Mouse (Mus musculus): ENCODE measurements around the gene Afg3l1.
"Not testable (repeated sequence)": the region's sequence is repeated elsewhere in the genome, so short reads cannot be mapped to it uniquely, and the experiment has no call there.

Gene Afg3l1

DNA sequence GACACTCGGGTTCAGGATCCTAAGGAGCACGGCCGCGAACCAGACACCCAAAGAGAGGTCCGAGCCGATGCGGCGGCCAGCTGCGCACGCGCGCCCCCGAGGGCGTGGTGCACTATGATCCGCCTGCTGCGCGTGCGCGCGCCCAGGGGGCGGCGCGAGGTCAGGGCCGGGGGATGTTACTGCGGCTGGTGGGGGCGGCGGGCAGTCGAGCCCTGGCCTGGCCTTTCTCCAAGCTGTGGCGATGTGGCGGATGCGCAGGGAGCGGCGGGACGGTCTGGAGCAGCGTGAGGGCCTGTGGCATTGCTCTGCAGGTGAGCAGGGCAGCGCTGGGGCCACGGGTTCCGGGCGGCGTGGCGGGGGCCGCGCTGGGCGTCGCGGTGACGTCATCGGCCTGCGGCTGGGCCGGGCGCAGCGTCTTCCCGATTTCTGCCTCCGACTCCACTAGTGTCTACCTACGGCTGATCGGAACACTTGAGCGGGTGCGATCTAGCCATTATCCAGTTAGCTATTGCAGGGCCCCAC, at the start of gene Afg3l1:
TSS of gene Afg3l1 (plus strand) at position 167 of the 522 bp plus-strand sequence.
- DNase-seq = peak; percentile 91

DNA sequence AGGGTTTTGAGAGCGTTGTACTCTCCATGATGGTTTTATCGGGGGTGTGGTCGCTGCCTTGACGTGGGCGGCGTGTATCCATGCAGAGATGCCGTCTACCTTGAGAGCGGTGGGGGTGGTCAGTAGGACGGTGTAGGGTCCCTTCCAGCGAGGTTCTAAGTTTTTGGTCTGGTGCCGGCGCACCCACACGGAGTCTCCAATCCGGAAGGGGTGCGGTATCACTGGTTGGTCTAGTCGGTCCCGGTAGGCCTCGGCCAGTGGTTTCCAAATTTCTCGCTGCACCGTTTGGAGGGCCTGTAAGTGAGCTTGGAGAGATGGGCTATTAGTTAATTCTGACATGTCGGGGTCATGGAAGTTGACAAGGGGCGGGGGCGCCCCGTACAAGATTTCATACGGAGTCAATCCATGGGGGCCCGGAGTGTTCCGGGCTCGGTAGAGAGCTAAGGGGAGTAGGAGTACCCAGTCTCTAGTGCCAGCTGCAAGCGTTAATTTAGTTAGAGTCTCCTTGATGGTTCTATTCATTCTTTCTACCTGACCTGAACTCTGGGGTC, 49.3 kb upstream of the Afg3l1 start:
- no peak for DNase-seq

DNA sequence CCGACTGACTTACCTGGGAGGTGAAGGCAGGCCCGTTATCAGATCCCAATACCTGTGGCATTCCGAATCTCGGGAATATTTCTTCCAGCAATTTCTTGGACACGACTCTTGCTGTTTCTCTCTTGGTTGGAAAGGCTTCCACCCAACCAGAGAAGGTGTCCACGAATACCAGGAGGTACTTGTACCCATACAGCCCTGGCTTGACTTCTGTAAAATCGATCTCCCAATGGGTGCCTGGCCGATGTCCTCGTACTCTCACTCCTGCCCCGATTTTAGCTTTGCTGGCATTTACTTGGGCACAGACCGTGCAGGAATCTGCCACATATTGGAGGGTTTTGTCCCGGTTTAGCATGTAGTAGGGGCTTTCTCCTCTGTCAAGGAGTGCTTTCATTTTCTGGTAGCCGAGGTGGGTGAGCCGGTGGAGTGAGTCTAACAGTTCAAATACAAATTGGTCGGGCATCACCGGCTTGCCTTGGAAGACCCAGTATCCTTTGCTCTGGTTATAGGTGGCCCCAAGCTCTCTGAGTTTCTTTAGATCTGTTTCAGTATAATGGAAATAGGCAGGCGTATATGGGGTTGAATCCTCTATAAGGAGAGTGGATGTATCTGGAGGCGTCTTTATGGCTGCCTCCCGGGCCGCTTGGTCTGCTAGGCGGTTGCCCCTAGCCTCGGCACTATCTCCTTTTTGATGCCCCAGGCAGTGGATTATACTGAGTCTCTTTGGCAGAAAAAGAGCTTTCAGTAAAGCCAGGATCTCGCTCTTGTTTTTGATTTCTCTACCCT, 48.6 kb upstream of the Afg3l1 start:
- no peak for DNase-seq

DNA sequence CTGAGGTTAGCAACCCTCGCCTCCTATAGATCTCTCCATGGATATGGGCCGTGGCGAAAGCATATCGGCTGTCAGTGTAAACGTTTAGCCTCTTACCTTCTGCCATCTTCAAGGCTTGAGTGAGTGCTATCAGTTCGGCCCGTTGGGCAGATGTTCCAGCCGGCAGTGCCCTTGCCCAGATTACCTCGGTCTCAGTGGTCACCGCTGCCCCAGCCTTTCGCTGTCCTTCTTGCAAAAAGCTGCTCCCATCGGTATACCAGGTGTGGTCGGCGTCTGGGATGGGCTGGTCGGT, 48.0 kb upstream of the Afg3l1 start:
- DNase-seq = not testable (repeated sequence)

DNA sequence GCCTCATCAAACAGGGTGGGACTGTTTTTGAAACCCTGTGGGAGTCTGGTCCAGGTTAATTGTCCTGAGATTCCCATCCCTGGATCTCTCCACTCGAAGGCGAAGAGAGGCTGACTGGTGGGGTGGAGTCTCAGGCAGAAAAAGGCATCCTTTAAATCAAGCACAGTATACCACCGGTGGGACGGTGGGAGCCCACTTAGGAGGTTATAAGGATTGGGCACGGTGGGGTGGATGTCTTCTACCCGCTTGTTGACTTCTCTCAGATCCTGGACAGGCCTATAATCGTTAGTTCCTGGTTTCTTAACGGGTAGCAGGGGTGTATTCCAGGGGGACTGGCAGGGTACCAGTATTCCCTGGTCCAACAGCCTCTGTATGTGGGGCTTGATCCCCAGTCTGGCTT, 46.8 kb upstream of the Afg3l1 start:
- DNase-seq = not testable (repeated sequence)

DNA sequence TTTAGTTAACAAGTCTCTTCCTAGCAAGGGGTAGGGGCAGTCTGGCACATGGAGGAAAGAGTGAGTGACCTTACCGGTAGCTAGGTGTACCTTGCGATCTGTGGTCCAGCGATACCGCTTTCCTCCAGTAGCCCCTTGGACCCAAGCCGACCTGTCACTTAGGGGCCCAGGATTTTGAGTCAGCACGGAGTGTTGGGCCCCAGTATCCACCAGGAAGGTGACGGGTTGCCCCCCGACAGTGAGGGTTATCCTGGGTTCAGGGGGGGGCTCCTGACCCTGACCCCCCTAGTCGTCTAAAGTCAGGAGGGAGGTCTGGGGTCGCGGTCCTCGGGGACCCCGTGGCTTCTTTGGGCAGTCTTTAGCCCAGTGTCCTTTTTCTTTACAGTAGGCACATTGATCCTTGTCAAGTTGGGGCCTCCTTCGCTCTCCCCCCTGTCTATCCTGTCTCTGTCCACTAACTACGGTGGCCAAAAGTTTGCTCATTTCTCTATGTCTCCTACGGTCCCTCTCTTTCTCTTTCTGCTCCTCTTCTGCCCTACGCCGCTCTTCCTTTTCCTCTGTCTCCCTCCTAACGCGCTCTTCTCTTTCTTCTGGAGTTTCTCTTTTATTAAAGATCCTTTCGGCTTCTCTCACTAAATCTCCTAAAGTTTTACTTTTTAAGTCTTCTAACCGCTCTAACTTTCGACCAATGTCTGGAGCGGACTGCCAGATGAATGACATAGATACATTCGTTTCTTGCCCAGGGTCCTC, 45.9 kb upstream of the Afg3l1 start:
- DNase-seq = no peak

DNA sequence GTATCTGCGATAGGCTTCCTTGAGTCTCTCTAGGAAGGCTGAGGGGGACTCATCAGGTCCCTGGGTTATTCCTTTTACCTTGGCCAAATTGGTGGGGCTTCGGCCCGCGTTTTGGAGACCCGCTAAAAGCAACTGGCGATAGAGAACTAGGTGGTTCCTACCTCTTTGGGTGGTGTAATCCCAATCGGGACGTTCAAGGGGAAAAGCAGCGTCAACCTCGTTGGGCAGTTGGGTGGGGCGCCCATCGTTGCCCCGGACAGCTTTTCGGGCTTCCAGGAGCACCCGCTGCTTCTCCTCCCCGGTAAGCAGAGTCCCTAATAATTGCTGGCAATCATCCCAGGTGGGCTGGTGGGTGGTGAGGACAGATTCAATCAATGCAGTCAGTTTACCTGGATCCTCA, 45.3 kb upstream of the Afg3l1 start:
- DNase-seq = no peak

DNA sequence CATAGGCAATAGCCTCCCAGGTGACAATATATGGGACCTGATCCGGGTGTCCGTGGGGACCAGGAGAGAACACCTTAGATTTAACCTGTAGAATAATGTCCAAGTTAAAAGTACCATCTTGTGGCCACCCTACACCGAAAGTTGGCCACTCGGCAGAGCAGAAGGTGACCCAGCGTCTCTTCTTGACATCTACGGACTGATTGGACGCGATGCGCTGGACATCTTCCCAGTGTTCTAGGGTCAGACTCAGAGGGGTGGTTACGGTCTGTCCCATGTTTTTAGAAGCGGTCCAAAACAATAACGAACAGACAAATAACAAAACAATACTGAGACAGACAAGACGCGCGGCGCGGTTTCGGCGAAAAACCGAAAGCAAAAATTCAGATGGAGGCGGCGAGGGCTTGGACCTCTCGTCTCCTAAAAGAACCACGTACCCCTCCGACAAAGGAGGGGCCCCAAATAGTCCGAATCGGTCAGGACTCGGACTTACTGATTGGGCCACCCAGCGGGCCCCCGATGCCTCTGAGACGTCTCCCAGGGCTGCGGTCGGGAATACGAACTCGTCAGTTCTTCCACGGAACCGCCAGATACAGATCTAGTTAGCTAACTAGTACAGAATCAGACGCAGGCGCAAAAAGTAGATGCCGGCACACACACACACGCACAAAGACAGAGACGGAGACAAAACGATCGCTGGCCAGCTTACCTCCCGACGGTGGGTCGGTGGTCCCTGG, 44.3 kb upstream of the Afg3l1 start:
- not testable (repeated sequence) for DNase-seq

DNA sequence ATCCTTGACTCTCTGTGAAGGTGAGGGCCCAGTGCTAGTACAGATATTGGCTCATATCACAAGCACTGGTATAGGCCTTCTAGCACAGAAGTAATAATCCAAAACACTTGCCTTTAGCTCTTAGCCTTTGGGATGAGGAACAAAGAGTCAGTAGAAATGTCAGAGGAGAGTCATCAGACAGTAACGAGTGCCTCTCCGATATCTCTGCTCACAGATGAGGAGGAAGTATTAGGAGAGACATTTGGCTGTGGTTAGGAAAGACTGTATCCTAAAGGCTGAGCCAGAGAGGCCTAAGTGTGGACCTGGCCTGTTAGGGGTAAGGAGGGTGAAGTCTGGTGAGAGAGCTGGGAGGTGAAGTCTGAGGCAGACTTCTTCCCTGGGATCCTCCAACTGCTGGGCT, 35.9 kb upstream of the Afg3l1 start:
- DNase-seq = no peak

DNA sequence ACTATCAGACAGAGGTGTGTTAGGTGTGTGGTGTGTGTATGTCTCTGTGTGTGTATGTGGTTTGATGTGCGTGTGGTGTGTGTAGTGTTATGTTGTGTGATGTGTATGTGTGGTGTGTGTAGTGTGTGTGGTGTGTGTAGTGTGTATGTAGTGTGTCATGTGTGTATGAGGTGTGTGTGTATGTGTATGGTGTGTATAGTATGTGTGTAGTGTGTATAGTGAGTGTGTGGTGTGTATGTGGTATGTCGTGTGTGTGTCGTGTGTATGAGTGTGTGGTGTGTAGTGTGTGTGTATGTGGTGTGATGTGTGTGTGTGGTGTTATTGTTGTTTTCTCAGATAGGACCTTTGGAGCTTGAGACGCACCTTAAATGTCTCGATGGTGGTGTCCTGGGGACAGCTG, 35.4 kb upstream of the Afg3l1 start:
- no peak for DNase-seq

DNA sequence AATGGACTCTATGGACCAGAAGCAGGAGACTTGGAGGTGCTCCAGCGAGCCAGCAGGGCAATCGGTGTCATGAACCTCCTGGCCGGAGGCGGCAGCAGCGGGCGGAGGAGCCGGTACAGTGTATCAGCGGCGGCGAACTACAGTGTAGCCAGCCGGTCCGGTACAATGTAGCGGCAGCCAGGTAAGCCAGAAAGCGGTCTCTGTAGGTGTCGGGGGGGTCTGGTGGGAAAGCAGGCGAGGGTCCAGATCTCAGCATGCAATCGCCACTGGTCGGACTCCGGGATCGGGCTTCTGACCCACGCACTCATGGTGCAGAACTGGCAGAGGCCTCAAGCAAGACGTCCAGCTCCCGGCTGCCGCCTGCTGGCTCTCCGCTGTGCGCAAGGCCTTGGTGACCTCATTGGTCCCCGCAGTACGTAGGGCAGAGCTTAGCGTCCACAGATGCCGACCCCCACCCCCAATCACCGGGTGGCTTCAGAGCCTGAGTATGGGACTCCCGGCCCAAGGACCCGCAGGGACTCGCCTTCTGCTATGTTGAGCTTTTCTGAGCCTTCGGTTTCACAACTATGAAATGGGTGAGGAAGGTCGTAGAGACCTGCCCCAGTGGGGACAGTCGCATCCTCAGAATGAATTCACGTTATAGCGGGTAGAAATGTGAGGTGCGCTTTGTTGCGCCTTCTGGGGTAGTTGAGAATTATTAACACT, 34.7 kb upstream of the Afg3l1 start:
- peak; percentile 93 for DNase-seq

DNA sequence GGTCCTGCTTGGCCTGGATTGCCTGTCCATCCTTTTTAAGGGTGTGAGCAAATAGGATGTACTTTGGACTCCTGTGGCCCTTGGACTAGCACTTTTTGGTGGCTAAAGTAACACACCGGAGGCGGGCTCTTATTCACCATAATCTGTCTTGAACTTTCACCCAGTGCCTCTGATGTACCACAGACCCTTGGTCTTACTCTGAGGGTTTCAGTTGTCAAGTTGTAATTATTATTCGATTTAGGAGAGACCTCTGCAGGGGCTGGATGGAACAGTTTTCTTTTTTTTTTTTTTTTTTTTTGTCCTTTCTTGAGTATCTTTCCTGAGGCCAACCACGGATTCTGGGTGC, 34.2 kb upstream of the Afg3l1 start:
- DNase-seq = no peak

DNA sequence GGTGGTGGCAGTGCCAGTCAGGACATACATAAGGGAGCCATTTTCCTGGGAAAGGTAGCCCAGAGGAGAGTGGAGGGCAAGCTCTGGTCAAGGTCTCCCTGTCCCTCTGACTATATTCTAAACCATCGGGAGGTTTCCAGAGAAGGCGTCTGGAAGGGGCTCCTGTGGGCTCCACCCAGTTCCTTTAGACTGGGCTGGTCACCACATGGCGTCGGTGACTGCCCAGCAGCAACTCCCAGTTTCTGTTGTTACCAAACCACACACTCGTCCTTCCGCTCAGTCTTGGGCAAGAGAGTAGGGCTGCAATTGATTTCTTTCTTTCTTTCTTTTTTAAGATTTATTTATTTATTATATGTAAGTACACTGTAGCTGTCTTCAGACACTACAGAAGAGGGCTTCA, 33.6 kb upstream of the Afg3l1 start:
- DNase-seq = no peak

DNA sequence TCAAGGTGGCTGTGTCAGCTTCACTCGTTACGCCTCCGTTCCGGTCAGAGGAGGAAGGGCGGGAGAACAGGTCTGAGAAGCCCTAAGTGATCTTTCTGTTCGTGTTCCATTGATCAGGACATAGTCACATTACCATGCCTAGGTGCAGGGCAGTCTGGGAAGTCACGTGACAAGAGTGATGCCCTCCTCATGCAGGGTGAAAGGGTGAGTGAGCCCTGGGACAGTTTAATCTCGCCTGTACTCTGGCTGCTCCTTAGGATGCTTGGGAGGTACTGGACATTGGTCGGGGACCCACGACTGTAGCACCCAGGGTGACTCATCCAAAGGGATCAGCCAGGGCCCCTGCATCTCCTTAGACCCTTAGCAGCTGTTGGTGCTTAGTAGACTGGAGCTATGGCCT, 31.7 kb upstream of the Afg3l1 start:
- no peak for DNase-seq

DNA sequence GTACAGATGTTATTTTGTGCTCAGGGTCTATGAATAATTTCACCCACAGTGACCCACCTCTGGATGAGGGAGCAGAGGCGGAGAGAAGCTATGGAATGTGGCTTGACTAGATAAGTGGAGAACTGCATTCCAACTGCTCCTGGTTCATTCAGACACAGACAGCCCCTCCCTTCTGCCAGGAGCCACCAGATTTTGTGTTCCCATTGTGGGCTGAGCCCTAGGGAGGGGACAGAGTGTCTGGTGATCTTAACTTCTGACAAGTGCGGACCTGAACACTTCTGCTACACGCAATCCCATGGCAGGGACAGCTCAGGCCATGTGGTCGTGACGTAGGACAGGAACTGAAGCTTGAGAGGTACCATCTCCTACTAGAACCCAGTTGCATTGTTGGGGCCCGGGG, 30.9 kb upstream of the Afg3l1 start:
- no peak for DNase-seq

DNA sequence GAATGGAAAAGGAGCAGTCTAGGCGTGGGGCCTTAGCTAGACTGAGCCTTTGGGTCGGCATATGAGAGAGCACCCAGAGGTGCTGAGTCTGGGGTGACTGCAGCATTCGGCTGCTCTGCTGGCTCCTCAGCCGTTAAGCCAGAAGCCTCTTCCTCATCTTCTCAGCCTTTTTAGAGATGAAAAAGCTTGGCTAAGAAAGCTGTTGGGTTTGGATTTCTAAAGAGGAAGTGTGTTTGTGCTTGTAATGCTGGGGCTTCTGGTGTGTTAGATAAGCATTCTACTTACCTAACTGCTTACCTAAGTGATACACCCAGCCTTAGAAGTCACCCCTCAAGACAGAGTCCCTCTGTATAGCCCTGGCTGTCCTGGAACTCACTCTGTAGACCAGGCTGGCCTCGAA, 26.9 kb upstream of the Afg3l1 start:
- DNase-seq = no peak

DNA sequence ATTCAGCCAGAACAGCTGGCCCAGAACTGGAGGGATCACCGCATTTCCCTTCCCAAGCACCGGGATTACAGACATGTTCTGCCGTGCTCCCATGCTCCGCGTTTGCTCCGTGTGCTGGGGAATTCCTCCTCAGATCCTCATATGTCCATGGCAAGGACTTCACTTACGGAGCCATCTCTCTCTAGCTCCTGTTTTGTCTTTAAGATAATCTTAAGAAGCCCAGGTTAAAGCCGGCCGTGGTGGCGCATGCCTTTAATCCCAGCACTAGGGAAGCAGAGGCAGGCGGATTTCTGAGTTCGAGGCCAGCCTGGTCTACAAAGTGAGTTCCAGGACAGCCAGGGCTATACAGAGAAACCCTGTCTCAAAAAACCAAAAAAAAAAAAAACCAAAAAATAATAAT, 26.0 kb upstream of the Afg3l1 start:
- not testable (repeated sequence) for DNase-seq

DNA sequence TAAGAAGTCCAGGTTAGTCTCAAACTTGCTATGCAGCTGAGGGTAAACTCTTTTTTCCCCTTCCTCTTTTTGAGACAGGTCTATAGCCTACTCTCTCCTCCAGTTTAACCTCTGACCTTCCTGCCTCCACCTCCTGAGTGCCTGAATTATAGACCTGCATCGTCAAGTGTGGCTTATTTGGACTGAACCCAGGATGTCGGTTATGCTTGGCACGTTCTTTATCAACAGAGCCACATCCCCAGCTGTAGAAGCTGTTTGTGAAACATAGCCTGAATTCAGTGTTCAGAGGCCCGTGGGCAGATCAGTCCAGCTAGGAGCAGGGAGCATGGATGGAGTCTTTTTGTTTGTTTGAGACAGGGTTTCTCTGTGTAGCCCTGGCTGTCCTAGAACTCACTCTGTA, 25.6 kb upstream of the Afg3l1 start:
- no peak for DNase-seq

DNA sequence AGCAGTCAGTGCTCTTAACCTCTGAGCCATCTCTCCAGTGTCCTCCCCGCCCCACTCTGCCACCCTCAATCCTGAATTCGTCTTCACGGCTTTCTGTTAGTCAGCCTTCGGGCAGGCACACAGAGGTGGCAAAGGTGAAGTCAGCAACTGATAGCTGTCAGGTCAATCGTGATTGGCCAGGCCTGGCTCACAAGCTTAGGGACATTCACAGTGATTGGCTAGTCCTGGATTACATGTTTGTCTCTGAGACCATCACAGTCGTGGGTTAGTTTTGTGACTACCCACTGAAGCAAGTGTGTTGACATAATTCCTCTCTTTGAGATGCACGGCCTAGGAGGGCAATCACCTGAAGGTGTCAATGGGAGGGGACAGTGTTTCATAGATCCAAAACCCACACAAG, 24.4 kb upstream of the Afg3l1 start:
- no peak for DNase-seq

DNA sequence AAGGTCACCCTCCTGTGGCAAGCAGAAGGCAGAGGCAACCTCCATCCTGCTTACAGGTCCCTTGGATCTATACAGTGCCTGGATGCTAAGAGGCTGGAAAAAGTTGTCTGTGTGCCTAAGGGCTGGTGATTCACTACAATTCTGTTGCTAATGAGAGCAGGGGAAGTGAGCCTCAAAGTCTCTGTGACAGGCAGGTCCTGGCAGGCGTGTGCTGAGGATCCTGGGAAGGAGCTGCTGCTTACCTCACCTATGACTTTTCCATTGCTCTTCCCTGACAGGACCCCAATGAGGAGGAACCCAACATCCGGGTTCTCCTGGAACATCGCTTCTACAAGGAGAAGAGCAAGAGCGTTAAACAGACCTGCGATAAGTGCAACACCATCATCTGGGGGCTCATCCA, 23.8 kb upstream of the Afg3l1 start:
- no peak for DNase-seq

DNA sequence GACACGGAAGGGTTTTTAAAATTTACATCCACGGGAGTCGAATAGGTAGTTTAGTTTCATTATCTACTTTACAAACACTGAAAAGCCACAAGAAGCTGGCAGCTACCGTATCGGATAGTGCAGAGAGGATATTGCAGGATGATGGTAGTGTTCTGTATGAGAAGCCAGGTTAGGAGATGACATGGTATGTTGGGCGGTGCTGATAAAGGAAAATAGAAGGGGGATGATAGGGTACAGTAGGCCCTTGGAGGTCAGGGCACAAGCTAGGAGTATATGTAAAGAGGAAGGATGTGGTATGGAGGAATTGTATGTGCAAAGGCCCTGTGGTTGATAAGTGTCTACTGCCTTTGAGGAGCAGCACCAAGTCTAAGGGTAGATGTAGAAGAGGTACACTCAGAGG, 23.1 kb upstream of the Afg3l1 start:
- DNase-seq = no peak

DNA sequence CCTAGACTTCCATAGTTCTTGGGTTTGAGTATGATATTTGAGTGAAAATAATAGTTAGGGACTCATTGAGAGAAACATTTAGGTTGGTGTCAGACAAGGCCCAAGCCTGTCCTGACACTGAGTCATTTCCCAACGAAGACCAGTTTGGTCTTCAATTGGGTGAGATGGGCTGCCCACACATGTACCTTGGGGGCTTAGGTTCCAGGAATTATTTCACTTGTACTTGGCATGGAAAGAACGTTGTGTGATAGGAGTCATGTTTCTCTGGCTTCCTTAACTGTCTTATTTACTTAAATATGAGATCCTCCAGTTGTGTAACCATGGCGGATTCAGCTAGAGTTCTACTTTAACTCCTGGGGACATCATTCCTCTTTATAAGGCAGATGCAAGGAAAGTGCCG, 14.1 kb upstream of the Afg3l1 start:
- DNase-seq = no peak

DNA sequence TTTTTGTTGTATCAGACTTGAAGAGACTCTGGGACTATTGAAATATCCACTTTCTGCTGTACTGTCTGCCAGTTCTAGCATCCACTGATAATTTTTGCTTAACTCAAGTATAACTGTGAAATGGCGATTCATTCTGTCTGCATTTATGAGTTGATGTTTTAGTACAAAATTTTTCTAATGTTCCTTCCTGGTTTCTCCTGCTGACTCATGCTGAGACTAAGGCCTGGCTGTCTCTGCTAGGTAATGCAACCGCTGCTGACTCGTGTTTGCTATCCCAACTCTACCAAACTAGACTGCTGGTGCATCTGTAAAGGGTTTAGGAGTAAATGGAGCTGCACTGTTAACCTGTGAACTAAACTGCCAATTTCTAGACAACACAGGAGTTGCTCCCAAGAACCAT, 10.2 kb upstream of the Afg3l1 start:
- DNase-seq = no peak

Measured in right cerebral cortex, postnatal 4 days (tissue).